Comparison of ENCODE assay signal across 32 mouse cellular contexts in the genomic region with DNA sequence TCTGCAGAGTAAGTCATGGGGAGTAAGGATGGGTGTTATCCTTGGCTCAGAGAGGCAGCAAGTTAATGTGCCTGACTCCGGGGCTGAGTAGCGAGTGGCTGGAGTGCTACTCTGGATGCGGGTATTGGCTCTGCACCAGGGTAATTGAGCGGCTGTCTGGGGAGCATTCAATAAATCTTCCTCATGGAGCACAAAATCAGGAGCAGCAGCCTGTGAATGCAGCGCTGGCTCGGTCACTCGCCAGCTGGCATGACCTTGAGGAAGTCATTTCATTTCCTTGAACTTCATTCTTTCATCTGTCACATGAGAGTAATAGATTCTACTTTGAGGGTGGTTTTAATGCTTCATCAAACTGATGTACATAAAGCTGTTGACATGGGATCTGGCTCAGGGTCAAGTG. TPM values are rescaled to one million over a fixed set of nuclear protein-coding genes. Genes with fewer than 3 reads are reported as not detected.
DNase-seq lines count a peak whose midpoint lies in the region; ATAC-seq lines count a peak whose summit lies in the region.
"Had no signal": no experiment of that assay in that cellular context is flagged by ENCODE, and none has a peak within 500 bp of the region (broad histone marks: within the 10 kb centered on the region; RNA-seq: fewer than 3 reads in every experiment).

No protein-coding gene starts in this region.

- ATAC-seq in hindbrain, embryonic 15.5 days (ENCODE audit: low FRiP score, low read depth): 0 out of 2 replicates have a peak, but pooled peaks have one; percentile 9
- no peak for ATAC-seq in hindbrain, embryonic 14.5 days (ENCODE audit: low FRiP score)
- ATAC-seq: forebrain, embryonic 13.5 days had no signal

- no peak overlapping the region for H3K4me3 ChIP-seq in hindbrain, embryonic 15.5 days
- H3K4me3 ChIP-seq in hindbrain, embryonic 14.5 days (replicated peaks; ENCODE audit: low read length): no peak overlapping the region
- H3K4me3 ChIP-seq: embryonic facial prominence, embryonic 10.5 days; forebrain, embryonic 13.5 days; heart, embryonic 13.5 days; limb, embryonic 13.5 days; liver, embryonic 13.5 days; lung, embryonic 15.5 days; neural tube, embryonic 13.5 days; stomach, embryonic 15.5 days had no signal

- peaks cover 7% of the 10 kb centered on the region; the same call in 1 of the 2 replicates for H3K9me3 ChIP-seq in hindbrain, embryonic 15.5 days
- H3K9me3 ChIP-seq in hindbrain, embryonic 14.5 days (ENCODE audit: control insufficient read depth, low read length): peaks cover 9% of the 10 kb centered on the region; the same call in 1 of the 2 replicates
- H3K9me3 ChIP-seq: lung, embryonic 15.5 days; stomach, embryonic 15.5 days had no signal

- no peaks in the 10 kb centered on the region for H3K27me3 ChIP-seq in hindbrain, embryonic 15.5 days
- no peaks in the 10 kb centered on the region for H3K27me3 ChIP-seq in hindbrain, embryonic 14.5 days (ENCODE audit: control insufficient read depth, insufficient read depth, low read length)
- H3K27me3 ChIP-seq: forebrain, embryonic 13.5 days; heart, embryonic 13.5 days; limb, embryonic 13.5 days; liver, embryonic 13.5 days; lung, embryonic 15.5 days; neural tube, embryonic 13.5 days; stomach, embryonic 15.5 days had no signal

- H3K9ac ChIP-seq in hindbrain, embryonic 15.5 days: no peak overlapping the region
- H3K9ac ChIP-seq in hindbrain, embryonic 14.5 days: no peak overlapping the region
- H3K9ac ChIP-seq: forebrain, embryonic 13.5 days; heart, embryonic 13.5 days; limb, embryonic 13.5 days; liver, embryonic 13.5 days; lung, embryonic 15.5 days; neural tube, embryonic 13.5 days; stomach, embryonic 15.5 days had no signal

- peaks cover 23% of the 10 kb centered on the region for H3K4me1 ChIP-seq in hindbrain, embryonic 15.5 days (replicated peaks)
- H3K4me1 ChIP-seq in hindbrain, embryonic 14.5 days (replicated peaks; ENCODE audit: control insufficient read depth, insufficient read depth, low read length): peaks cover 17% of the 10 kb centered on the region

- DNase-seq in hindbrain, embryonic 14.5 days (ENCODE audit: low spot score): no peak
- DNase-seq in left cerebral cortex, postnatal 4 days: peak; percentile 73
- no peak for DNase-seq in left cerebral cortex, adult 9 months (ENCODE audit: low spot score in 2 of 2)
- peak; percentile 80 for DNase-seq in adrenal gland, adult 8-10 months
- peak; percentile 52 to 75 for DNase-seq in kidney, postnatal 25 days
- no peak for DNase-seq in frontal cortex, postnatal 36 days (ENCODE audit: low spot score in 2 of 2)
- DNase-seq in spleen, postnatal 10 days (ENCODE audit: low spot score in 2 of 2): no peak
- DNase-seq: cerebellum, adult 8-10 months; gastrocnemius, postnatal 10 days; heart, postnatal 4 days; liver, embryonic 13.5 days; right cerebral cortex, postnatal 14 days; thymus, adult 2 months had no signal

- H3K36me3 ChIP-seq in hindbrain, embryonic 15.5 days: peaks cover 55% of the 10 kb centered on the region
- H3K36me3 ChIP-seq in hindbrain, embryonic 14.5 days (replicated peaks; ENCODE audit: control insufficient read depth, insufficient read depth): peaks cover 57% of the 10 kb centered on the region

- 77% methylated on average over 7 of the region's 7 CpGs for WGBS in hindbrain, embryonic 15.5 days
- WGBS in hindbrain, embryonic 14.5 days: 86% methylated on average over 7 of the region's 7 CpGs

- no peak overlapping the region for H3K4me2 ChIP-seq in hindbrain, embryonic 15.5 days
- H3K4me2 ChIP-seq in hindbrain, embryonic 14.5 days (replicated peaks): no peak overlapping the region
- H3K4me2 ChIP-seq: forebrain, embryonic 13.5 days; heart, embryonic 13.5 days; limb, embryonic 13.5 days; liver, embryonic 13.5 days; lung, embryonic 15.5 days; midbrain, embryonic 11.5 days; neural tube, embryonic 13.5 days; stomach, embryonic 15.5 days had no signal

- intact Hi-C loops in left cerebral cortex, postnatal 4 days (cut with DNase I): no loop called here

- no peak overlapping the region for H3K27ac ChIP-seq in hindbrain, embryonic 15.5 days (replicated peaks)
- no peak overlapping the region for H3K27ac ChIP-seq in hindbrain, embryonic 14.5 days
- H3K27ac ChIP-seq: embryonic facial prominence, embryonic 10.5 days; forebrain, embryonic 13.5 days; heart, embryonic 13.5 days; limb, embryonic 13.5 days; liver, embryonic 13.5 days; lung, embryonic 15.5 days; macrophage; neural tube, embryonic 13.5 days; stomach, embryonic 15.5 days had no signal

RNA-seq across cellular contexts. Expression of gene Pigt, which starts 3.2 kb away (rescaled TPM):
- polyA plus RNA-seq in hindbrain, embryonic 15.5 days (2015; fragmentation: Nextera tagmentation; extraction: Ambion mirVana): 93.4 and 103 TPM in 2 replicates
- 109 and 110 TPM in 2 replicates for polyA plus RNA-seq in hindbrain, embryonic 14.5 days (2014; fragmentation: Nextera tagmentation; extraction: Ambion mirVana)
- 100 to 1,000 TPM; 109 to 113 TPM for total RNA-seq in left cerebral cortex, postnatal 4 days (2021)
- 10 to 100 TPM; 75.7 to 93.8 (median 88.6) TPM for total RNA-seq in adrenal gland, adult 8-10 months (2022)

RNA-seq across cellular contexts. Expression of gene Dbndd2, which starts 14.6 kb away (rescaled TPM):
- polyA plus RNA-seq in hindbrain, embryonic 15.5 days (2015; fragmentation: Nextera tagmentation; extraction: Ambion mirVana): 22.8 and 23.1 TPM in 2 replicates
- 13.8 and 14.4 TPM in 2 replicates for polyA plus RNA-seq in hindbrain, embryonic 14.5 days (2014; fragmentation: Nextera tagmentation; extraction: Ambion mirVana)
- total RNA-seq in left cerebral cortex, postnatal 4 days (2021): 10 to 100 TPM; 32.6 to 33.5 TPM
- 10 to 100 TPM in 2 of 4 experiments, 1 to 10 TPM in 2; 5.4 to 18.3 (median 11.6) TPM for total RNA-seq in adrenal gland, adult 8-10 months (2022)

RNA-seq across cellular contexts. Expression of gene Trp53tg5, which starts 27.0 kb away (rescaled TPM):
- polyA plus RNA-seq in hindbrain, embryonic 15.5 days (2015; fragmentation: Nextera tagmentation; extraction: Ambion mirVana): not detected in 2 replicates
- polyA plus RNA-seq in hindbrain, embryonic 14.5 days (2014; fragmentation: Nextera tagmentation; extraction: Ambion mirVana): 0.28 TPM in 1 of 2 replicates, not detected in the other
- total RNA-seq in left cerebral cortex, postnatal 4 days (2021): not detected
- not detected for total RNA-seq in adrenal gland, adult 8-10 months (2022)
- total RNA-seq: adrenal gland, adult 18-20 months; common myeloid progenitor, adult 5-6 weeks; G1E; gastrocnemius, postnatal 10 days; heart, adult 18-20 months; heart, postnatal 4 days; layer of hippocampus, postnatal 14 days; left cerebral cortex, postnatal 10 days had no signal
- polyA plus RNA-seq: embryonic facial prominence, embryonic 10.5 days; forebrain, embryonic 13.5 days; frontal cortex, adult 2 months; G1E; heart, embryonic 13.5 days; intestine, embryonic 14.5 days; limb, embryonic 13.5 days; liver, embryonic 13.5 days; lung, embryonic 15.5 days; macrophage; midbrain, embryonic 11.5 days; neural tube, embryonic 13.5 days; spleen, adult 2 months; thymus, adult 2 months had no signal

RNA-seq across cellular contexts. Expression of gene Gm20458, which starts 39.7 kb away (rescaled TPM):
- 5.0 and 6.6 TPM in 2 replicates for polyA plus RNA-seq in hindbrain, embryonic 15.5 days (2015; fragmentation: Nextera tagmentation; extraction: Ambion mirVana)
- 8.6 and 10.0 TPM in 2 replicates for polyA plus RNA-seq in hindbrain, embryonic 14.5 days (2014; fragmentation: Nextera tagmentation; extraction: Ambion mirVana)
- 1 to 10 TPM in 1 of 2 experiments, not detected in 1; 2.9 TPM for total RNA-seq in left cerebral cortex, postnatal 4 days (2021)
- total RNA-seq in adrenal gland, adult 8-10 months (2022): 1 to 10 TPM in 3 of 4 experiments, not detected in 1; 2.3 to 7.3 (median 4.6) TPM

RNA-seq across cellular contexts. Expression of gene Sys1, which starts 43.7 kb away (rescaled TPM):
- 82.7 and 88.2 TPM in 2 replicates for polyA plus RNA-seq in hindbrain, embryonic 15.5 days (2015; fragmentation: Nextera tagmentation; extraction: Ambion mirVana)
- polyA plus RNA-seq in hindbrain, embryonic 14.5 days (2014; fragmentation: Nextera tagmentation; extraction: Ambion mirVana): 87.1 and 92.6 TPM in 2 replicates
- 10 to 100 TPM; 42.5 to 45.8 TPM for total RNA-seq in left cerebral cortex, postnatal 4 days (2021)
- 10 to 100 TPM; 26.2 to 34.8 (median 30.9) TPM for total RNA-seq in adrenal gland, adult 8-10 months (2022)

Comparison
In these comparisons a context has a peak if more than half of its experiments do, and no peak if none do; other contexts are left out.
1. DNase-seq: peak in left cerebral cortex, postnatal 4 days (single experiment), adrenal gland, adult 8-10 months (single experiment) and kidney, postnatal 25 days (2 of 2); none in hindbrain, embryonic 14.5 days (single experiment), left cerebral cortex, adult 9 months (0 of 2), frontal cortex, postnatal 36 days (0 of 2) and spleen, postnatal 10 days (0 of 2).